Mouse (Mus musculus) kidney, adult 2 months (tissue): ENCODE measurements around the gene Syce2.

Experiments
- CTCF ChIP-seq: fragments of 200-500 bp; conservative IDR thresholded peaks from 2 replicates; pipeline ENCODE4 v1.5.1; 2011; ENCODE audit warnings: low read depth, mild to moderate bottlenecking, control low read depth, low read length, moderate library complexity, mixed read lengths; ENCODE audit not compliant: insufficient read depth, insufficient read length
- POLR2A ChIP-seq: fragments of 200-500 bp; IDR thresholded peaks from one replicate; pipeline ENCODE4 v1.6.1; 2011; ENCODE audit warnings: low read depth, low read length, control low read depth

GRCm38 (mm10) chr8:84901752-84902151 is 29.8 kb downstream of the Syce2 start, which contains the start of gene Klf1:
- no peak for TF ChIP-seq CTCF
- no peak for TF ChIP-seq POLR2A
